Mouse (Mus musculus) ES-E14 (cell line): ENCODE measurements at regions not wholly inside any gene's neighbourhood (a gene's known extent, or its start where the extent isn't known, plus 50 kb on each side); places are given as distances from the start of the nearest gene placed in this dataset.

ENCODE experiments used
- CHD2 ChIP-seq: IDR thresholded peaks from 2 replicates; pipeline ENCODE4 v1.6.1; 2014; ENCODE audit warnings: mild to moderate bottlenecking, low read depth, low read length, inconsistent platforms
- MAFK ChIP-seq: IDR thresholded peaks from 2 replicates; pipeline ENCODE4 v1.6.1; 2014; ENCODE audit warnings: mild to moderate bottlenecking, low read depth, low read length, inconsistent platforms; ENCODE audit not compliant: insufficient read depth

- no peak for TF ChIP-seq CHD2
- no peak for TF ChIP-seq MAFK
These were observed 158.1 kb downstream of the Gm19935 start for GRCm38 (mm10) chr8:90659066-90659465.
